In the genomic region with DNA sequence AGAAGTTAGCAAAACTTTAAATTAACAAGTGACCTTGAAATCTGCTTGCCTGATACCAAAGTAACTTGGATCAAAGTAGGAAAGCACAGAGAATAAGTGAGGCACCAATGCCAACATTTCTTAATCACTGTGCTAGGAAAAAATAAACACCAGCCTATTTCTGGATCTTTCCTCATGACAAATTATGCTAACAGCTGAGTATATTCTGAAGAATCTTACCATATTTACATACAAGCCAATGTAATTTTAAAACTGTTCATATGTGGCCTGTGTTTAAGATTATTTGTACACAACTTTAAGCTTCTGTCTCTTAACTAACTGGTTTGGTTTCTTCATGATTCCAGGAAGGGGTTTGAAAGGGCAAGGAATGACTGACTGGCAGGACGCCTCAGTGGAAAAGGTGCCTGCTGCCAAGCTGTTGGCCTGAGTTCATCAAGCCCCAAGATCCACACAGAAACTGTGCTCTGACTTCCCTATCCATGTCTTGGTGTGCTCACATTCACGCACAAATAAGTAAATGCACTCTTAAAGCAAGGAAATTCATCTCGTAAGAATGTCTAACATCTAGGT, we compare ENCODE assay signal across 7 mouse cellular contexts. TPM values are rescaled to one million over a fixed set of nuclear protein-coding genes. Genes with fewer than 3 reads are reported as not detected.
A peak's percentile ranks its signal among the peaks of the same experiment; 100 is the strongest.
DNase-seq lines count a peak whose midpoint lies in the region; ATAC-seq and TF ChIP-seq lines count a peak whose summit lies in the region.

No protein-coding gene starts in this region.

- peak overlapping the region; percentile 69 for H3K4me2 ChIP-seq in forebrain, embryonic 15.5 days (replicated peaks)
- H3K4me2 ChIP-seq in hindbrain, embryonic 14.5 days (replicated peaks), result peak overlapping the region; percentile 75
- peak overlapping the region; percentile 19; the same call in 1 of the 2 replicates for H3K4me2 ChIP-seq in limb, embryonic 15.5 days
- peak overlapping the region; percentile 67 for H3K4me2 ChIP-seq in neural tube, embryonic 12.5 days (replicated peaks)

- no peak for DNase-seq in ES-E14 (ENCODE audit: low read depth, low spot score)
- DNase-seq in adrenal gland, postnatal 25 days, result peak; percentile 43
- no peak for DNase-seq in hindbrain, embryonic 14.5 days (ENCODE audit: low spot score)

- in situ Hi-C loops in ES-E14 (cut with MboI; ENCODE audit: low sequenced_read_pairs in 2 of 2, unreplicated experiment in 2 of 2), result no loop called here

- H3K27ac ChIP-seq in ES-E14 (ENCODE audit: insufficient read depth, low read depth, low read length, poor library complexity, severe bottlenecking), result no peak overlapping the region
- no peak overlapping the region for H3K27ac ChIP-seq in forebrain, embryonic 15.5 days (replicated peaks)
- no peak overlapping the region for H3K27ac ChIP-seq in hindbrain, embryonic 14.5 days
- peak overlapping the region; percentile 47 for H3K27ac ChIP-seq in limb, embryonic 15.5 days
- no peak overlapping the region for H3K27ac ChIP-seq in neural tube, embryonic 12.5 days

- ATAC-seq in forebrain, embryonic 15.5 days (replicated peaks), result no peak
- ATAC-seq in hindbrain, embryonic 14.5 days (ENCODE audit: low FRiP score), result no peak
- no peak for ATAC-seq in limb, embryonic 15.5 days (ENCODE audit: insufficient number of reproducible peaks, low FRiP score, low TSS enrichment, low read depth)
- no peak for ATAC-seq in neural tube, embryonic 12.5 days (ENCODE audit: low FRiP score, low read depth)
- ATAC-seq in monocyte, adult 5-6 weeks (replicated peaks; ENCODE audit: insufficient number of reproducible peaks, low FRiP score, low TSS enrichment, poor library complexity, severe bottlenecking), result no peak

- peaks cover 15% of the 10 kb centered on the region for H3K36me3 ChIP-seq in ES-E14 (ENCODE audit: control insufficient read depth, insufficient read depth, low read length, poor library complexity, severe bottlenecking)
- H3K36me3 ChIP-seq in forebrain, embryonic 15.5 days, result peaks cover 11% of the 10 kb centered on the region
- H3K36me3 ChIP-seq in hindbrain, embryonic 14.5 days (replicated peaks; ENCODE audit: control insufficient read depth, insufficient read depth), result peaks cover 15% of the 10 kb centered on the region
- H3K36me3 ChIP-seq in limb, embryonic 15.5 days, result peaks cover 20% of the 10 kb centered on the region
- H3K36me3 ChIP-seq in neural tube, embryonic 12.5 days, result peaks cover 9% of the 10 kb centered on the region

- 32% methylated on average over 3 of the region's 3 CpGs for WGBS in forebrain, embryonic 15.5 days
- WGBS in hindbrain, embryonic 14.5 days, result 65% methylated on average over 3 of the region's 3 CpGs
- 35% methylated on average over 3 of the region's 3 CpGs for WGBS in limb, embryonic 15.5 days
- 60% methylated on average over 3 of the region's 3 CpGs for WGBS in neural tube, embryonic 12.5 days

- H3K9me3 ChIP-seq in ES-E14 (ENCODE audit: control insufficient read depth, insufficient read depth, low read depth, low read length), result no peaks in the 10 kb centered on the region
- H3K9me3 ChIP-seq in forebrain, embryonic 15.5 days, result no peaks in the 10 kb centered on the region
- no peaks in the 10 kb centered on the region for H3K9me3 ChIP-seq in hindbrain, embryonic 14.5 days (ENCODE audit: control insufficient read depth, low read length)
- no peaks in the 10 kb centered on the region for H3K9me3 ChIP-seq in limb, embryonic 15.5 days
- H3K9me3 ChIP-seq in neural tube, embryonic 12.5 days, result no peaks in the 10 kb centered on the region

- H3K27me3 ChIP-seq in forebrain, embryonic 15.5 days, result no peaks in the 10 kb centered on the region
- no peaks in the 10 kb centered on the region for H3K27me3 ChIP-seq in hindbrain, embryonic 14.5 days (ENCODE audit: control insufficient read depth, insufficient read depth, low read length)
- no peaks in the 10 kb centered on the region for H3K27me3 ChIP-seq in limb, embryonic 15.5 days
- H3K27me3 ChIP-seq in neural tube, embryonic 12.5 days (replicated peaks), result no peaks in the 10 kb centered on the region

- peaks cover 2 to 6% of the 10 kb centered on the region in 2 experiments for H3K4me1 ChIP-seq in ES-E14 (ENCODE audit: control insufficient read depth in 2 of 2, insufficient read depth in 2 of 2, low read length in 2 of 2, poor library complexity in 1 of 2)
- H3K4me1 ChIP-seq in forebrain, embryonic 15.5 days, result peaks cover 30% of the 10 kb centered on the region
- peaks cover 28% of the 10 kb centered on the region for H3K4me1 ChIP-seq in hindbrain, embryonic 14.5 days (replicated peaks; ENCODE audit: control insufficient read depth, insufficient read depth, low read length)
- peaks cover 6% of the 10 kb centered on the region for H3K4me1 ChIP-seq in limb, embryonic 15.5 days
- H3K4me1 ChIP-seq in neural tube, embryonic 12.5 days, result peaks cover 22% of the 10 kb centered on the region

- peak overlapping the region; percentile 24 to 98; a peak in 2 of 4 replicates for H3K4me3 ChIP-seq in ES-E14 (ENCODE audit: insufficient read depth in 1 of 2, low read depth in 1 of 2, low read length in 2 of 2, poor library complexity in 1 of 2, severe bottlenecking in 1 of 2)
- H3K4me3 ChIP-seq in forebrain, embryonic 15.5 days, result peak overlapping the region; percentile 3
- peak overlapping the region; percentile 81; the same call in 1 of the 2 replicates for H3K4me3 ChIP-seq in hindbrain, embryonic 14.5 days (replicated peaks; ENCODE audit: low read length)
- peak overlapping the region; percentile 5; the same call in 1 of the 2 replicates for H3K4me3 ChIP-seq in limb, embryonic 15.5 days
- no peak overlapping the region for H3K4me3 ChIP-seq in neural tube, embryonic 12.5 days

- peak overlapping the region; percentile 32; the same call in 1 of the 2 replicates for H3K9ac ChIP-seq in ES-E14 (ENCODE audit: insufficient read depth, low read depth, low read length, poor library complexity, severe bottlenecking)
- H3K9ac ChIP-seq in forebrain, embryonic 15.5 days (replicated peaks), result no peak overlapping the region
- H3K9ac ChIP-seq in hindbrain, embryonic 14.5 days, result peak overlapping the region; percentile 88; the same call in 1 of the 2 replicates
- H3K9ac ChIP-seq in limb, embryonic 15.5 days, result no peak overlapping the region
- H3K9ac ChIP-seq in neural tube, embryonic 12.5 days, result no peak overlapping the region

TF ChIP-seq in ES-E14, 5 proteins besides CTCF, POLR2A, EP300 and RAD21:
- TF ChIP-seq MAFK (IDR thresholded peaks at IDR 0.05; ENCODE audit: insufficient read depth, low read depth, low read length), result no peak
- TF ChIP-seq HCFC1 (IDR thresholded peaks at IDR 0.05; ENCODE audit: borderline replicate concordance, insufficient read depth, low read length), result no peak
- TF ChIP-seq CHD2 (IDR thresholded peaks at IDR 0.05; ENCODE audit: low read depth, low read length), result no peak
- TF ChIP-seq ZC3H11A (IDR thresholded peaks at IDR 0.05; ENCODE audit: borderline replicate concordance, low read depth, low read length), result no peak
- TF ChIP-seq ZNF384 (IDR thresholded peaks at IDR 0.05; ENCODE audit: low read depth, low read length), result no peak
TF ChIP-seq in ES-E14: peak in this region for 0.

RNA-seq across cellular contexts. Expression of a gene that starts 20.8 kb away (rescaled TPM):
- total RNA-seq in ES-E14 (2012; rRNA removed), result 0.09 and 0.16 TPM in 2 replicates
- total RNA-seq in adrenal gland, postnatal 25 days (2021), result 0.43 TPM in 1 of 2 replicates, not detected in the other
- polyA plus RNA-seq in forebrain, embryonic 15.5 days (2015; fragmentation: Nextera tagmentation; extraction: Ambion mirVana), result not detected in 2 replicates
- polyA plus RNA-seq in hindbrain, embryonic 14.5 days (2014; fragmentation: Nextera tagmentation; extraction: Ambion mirVana), result 0.10 TPM in 1 of 2 replicates, not detected in the other
- 1.2 and 3.9 TPM in 2 replicates for polyA plus RNA-seq in limb, embryonic 15.5 days (2015; fragmentation: Nextera tagmentation; extraction: Ambion mirVana)
- 0.09 and 0.15 TPM in 2 replicates for polyA plus RNA-seq in neural tube, embryonic 12.5 days (2016; fragmentation: Nextera tagmentation; extraction: Ambion mirVana)
- total RNA-seq in monocyte, adult 5-6 weeks (2017), result 0.29 to 1.2 TPM (median 0.96 TPM) in 3 replicates

RNA-seq across cellular contexts. Expression of a gene that starts 28.2 kb away (rescaled TPM):
- total RNA-seq in ES-E14 (2012; rRNA removed), result 79.8 and 116 TPM in 2 replicates
- 118 and 133 TPM in 2 replicates for total RNA-seq in adrenal gland, postnatal 25 days (2021)
- 165 and 181 TPM in 2 replicates for polyA plus RNA-seq in forebrain, embryonic 15.5 days (2015; fragmentation: Nextera tagmentation; extraction: Ambion mirVana)
- polyA plus RNA-seq in hindbrain, embryonic 14.5 days (2014; fragmentation: Nextera tagmentation; extraction: Ambion mirVana), result 178 and 205 TPM in 2 replicates
- polyA plus RNA-seq in limb, embryonic 15.5 days (2015; fragmentation: Nextera tagmentation; extraction: Ambion mirVana), result 98.2 and 105 TPM in 2 replicates
- 159 and 186 TPM in 2 replicates for polyA plus RNA-seq in neural tube, embryonic 12.5 days (2016; fragmentation: Nextera tagmentation; extraction: Ambion mirVana)
- 450 to 581 TPM (median 532 TPM) in 3 replicates for total RNA-seq in monocyte, adult 5-6 weeks (2017)

Comparison
In these comparisons a context has a peak if more than half of its experiments do, and no peak if none do; other contexts are left out.
1. H3K9ac ChIP-seq: peak in ES-E14 (single experiment) and hindbrain, embryonic 14.5 days (single experiment); none in forebrain, embryonic 15.5 days (single experiment), limb, embryonic 15.5 days (single experiment) and neural tube, embryonic 12.5 days (single experiment).
2. H3K4me2 ChIP-seq: peak in every context shown above with its lines; median percentile 75 in hindbrain, embryonic 14.5 days; 69 in forebrain, embryonic 15.5 days; 67 in neural tube, embryonic 12.5 days; 19 in limb, embryonic 15.5 days.